23 mouse cellular contexts compared by ENCODE assay signal in genomic region chr8:118263117-118263516, GRCm38 (mm10). TPM values are rescaled to one million over a fixed set of nuclear protein-coding genes. Genes with fewer than 3 reads are reported as not detected.
"Had no signal": no experiment of that assay in that cellular context is flagged by ENCODE, and none has a peak within 500 bp of the region (broad histone marks: within the 10 kb centered on the region; RNA-seq: fewer than 3 reads in every experiment).

No protein-coding gene starts in this region.

- H3K4me3 ChIP-seq: layer of hippocampus, adult 2 months; liver, embryonic 13.5 days; midbrain, embryonic 10.5 days; midbrain, embryonic 13.5 days; myocyte; neural tube, embryonic 13.5 days had no signal

- H3K4me1 ChIP-seq: liver, embryonic 13.5 days; midbrain, embryonic 10.5 days; midbrain, embryonic 13.5 days; neural tube, embryonic 13.5 days had no signal

- H3K9me3 ChIP-seq: midbrain, embryonic 10.5 days; midbrain, embryonic 13.5 days; neural tube, embryonic 13.5 days had no signal

- H3K27me3 ChIP-seq: liver, embryonic 13.5 days; midbrain, embryonic 13.5 days had no signal

- H3K36me3 ChIP-seq: liver, embryonic 13.5 days; midbrain, embryonic 10.5 days; midbrain, embryonic 13.5 days; neural tube, embryonic 13.5 days had no signal

- H3K4me2 ChIP-seq: liver, embryonic 13.5 days; midbrain, embryonic 13.5 days; neural tube, embryonic 13.5 days had no signal

- H3K27ac ChIP-seq: kidney, postnatal 0 days; layer of hippocampus, adult 2 months; liver, embryonic 13.5 days; midbrain, embryonic 10.5 days; midbrain, embryonic 13.5 days; neural tube, embryonic 13.5 days; stomach, postnatal 0 days had no signal

- H3K9ac ChIP-seq: liver, embryonic 13.5 days; midbrain, embryonic 13.5 days; neural tube, embryonic 13.5 days had no signal

- DNase-seq: kidney, postnatal 25 days; layer of hippocampus, adult 9-11 months; liver, embryonic 13.5 days; lung, adult 2 months; lung, postnatal 14 days; lung, postnatal 4 days; right cerebral cortex, adult 18-20 months; right cerebral cortex, postnatal 14 days; right cerebral cortex, postnatal 4 days; thymus, adult 2 months; thymus, postnatal 14 days; thymus, postnatal 4 days had no signal

- ATAC-seq: midbrain, embryonic 13.5 days; midbrain, embryonic 16.5 days had no signal

RNA-seq across cellular contexts. Expression of gene Cdh13, which starts 20.4 kb away (rescaled TPM):
- total RNA-seq: megakaryocyte progenitor cell, adult 5-6 weeks; monocyte, adult 5-6 weeks; neutrophil, adult 5-6 weeks had no signal
